Mouse (Mus musculus) T-helper 2 cell (primary cell): ENCODE data around the gene Bicdl1.

Source experiments
- in situ Hi-C: fragments of 300-600 bp; cut with MboI, MseI; formaldehyde crosslinking; loops from one replicate; pipeline ENCODE4 v1.15.1; 2025; ENCODE audit warnings: high pct_unique_total_duplicates

Gene Bicdl1

GRCm38 (mm10) chr5:115669974-115670373 is 61.4 kb downstream of the Bicdl1 start:
- in situ Hi-C loops, result loop anchor here (10.0 kb wide), 1 partner anchor 1655 kb away; no protein-coding TSS in a partner anchor

GRCm38 (mm10) chr5:115668986-115669385 is 62.4 kb downstream of the Bicdl1 start:
- in situ Hi-C loops, result loop anchor here (10.0 kb wide), 1 partner anchor 1654 kb away; no protein-coding TSS in a partner anchor

- in situ Hi-C loops, result loop anchor here (10.0 kb wide), 1 partner anchor 1653 kb away; no protein-coding TSS in a partner anchor
Observed at GRCm38 (mm10) chr5:115667894-115668293, 63.5 kb downstream of the Bicdl1 start.

DNA sequence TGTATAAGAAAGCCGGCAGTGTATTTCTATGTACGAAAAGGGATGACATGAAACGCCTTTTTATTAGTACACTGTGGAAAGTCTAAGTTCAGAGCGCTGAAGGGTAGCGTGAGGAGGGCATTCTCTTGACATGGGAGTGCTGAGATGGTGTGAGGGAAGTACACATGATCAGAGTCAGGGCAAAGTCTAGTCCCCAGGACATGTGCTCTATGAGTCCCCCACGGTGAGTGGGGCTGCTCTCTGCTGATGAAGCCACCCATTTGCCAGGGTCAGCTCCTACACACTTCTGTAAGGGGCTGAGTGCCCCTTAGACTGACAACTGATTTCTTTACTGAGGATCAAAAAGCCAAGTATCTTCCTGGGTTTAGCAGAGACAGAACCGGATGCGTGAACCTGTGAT is 64.2 kb downstream of the Bicdl1 start:
- in situ Hi-C loops, result loop anchor here (10.0 kb wide), 1 partner anchor 1652 kb away; no protein-coding TSS in a partner anchor

DNA sequence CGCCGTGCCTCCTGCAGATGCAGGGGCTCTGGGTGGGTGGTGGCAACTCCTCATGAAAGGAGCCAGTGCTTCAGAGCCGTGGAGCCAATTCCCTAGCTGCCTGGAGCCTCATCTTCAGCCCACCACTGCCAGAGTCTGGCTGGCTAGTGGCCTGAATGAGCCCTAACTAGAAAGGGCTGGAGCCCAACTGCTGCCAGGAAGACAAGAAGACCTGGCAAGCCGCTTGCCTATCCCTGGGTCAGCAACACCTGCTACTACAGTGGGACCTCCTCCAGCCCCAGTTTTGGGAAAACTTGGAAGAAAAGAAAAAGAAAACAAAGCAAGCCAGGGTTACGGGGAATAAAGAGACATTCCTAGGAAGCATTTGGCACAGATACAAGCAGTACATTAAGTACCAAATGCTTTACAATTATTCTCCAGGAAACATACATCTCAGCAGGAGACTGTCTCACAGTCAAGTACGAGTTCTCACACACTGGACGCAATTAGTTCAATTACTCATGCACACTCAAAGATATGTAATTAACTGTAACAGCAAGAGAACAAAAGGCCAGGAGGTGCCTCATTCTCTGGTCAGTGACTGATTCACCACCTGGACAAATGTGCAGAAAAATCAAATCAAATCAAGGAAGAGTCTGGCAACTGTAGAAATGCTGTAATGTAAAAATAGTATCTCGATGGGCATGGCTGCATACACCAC is 64.9 kb downstream of the Bicdl1 start:
- in situ Hi-C loops, result loop anchor here (10.0 kb wide), 1 partner anchor 1652 kb away; no protein-coding TSS in a partner anchor

GRCm38 (mm10) chr5:115662658-115663057 is 68.8 kb downstream of the Bicdl1 start:
- in situ Hi-C loops, result loop anchor here (10.0 kb wide), 1 partner anchor 1648 kb away; no protein-coding TSS in a partner anchor

- in situ Hi-C loops, result loop anchor here (10.0 kb wide), 2 partner anchors 76 to 186 kb away; partner anchors contain the start of genes Bicdl1 and Cit
Observed at GRCm38 (mm10) chr5:115658352-115658751, 73.1 kb downstream of the Bicdl1 start.

DNA sequence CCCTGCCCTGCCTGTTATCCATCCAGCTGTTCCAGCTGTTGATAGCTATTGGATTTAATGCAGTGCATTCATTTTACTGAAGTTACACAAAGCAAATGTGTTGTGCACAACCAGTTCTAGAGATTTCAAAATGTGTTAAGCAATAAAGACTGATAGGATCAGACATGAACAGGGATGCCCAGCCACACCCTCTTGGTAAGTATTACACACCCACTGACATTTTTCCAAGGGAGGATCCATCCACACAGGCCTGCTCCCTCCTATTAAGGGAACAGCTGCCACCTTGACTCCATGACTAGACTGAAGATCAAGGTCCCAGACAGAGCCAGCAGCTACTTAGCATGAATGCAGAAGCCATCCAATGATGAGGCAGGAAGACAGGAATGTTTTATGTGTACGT is 74.2 kb downstream of the Bicdl1 start:
- in situ Hi-C loops, result loop anchor here (10.0 kb wide), 2 partner anchors 78 to 188 kb away; partner anchors contain the start of genes Bicdl1 and Cit

DNA sequence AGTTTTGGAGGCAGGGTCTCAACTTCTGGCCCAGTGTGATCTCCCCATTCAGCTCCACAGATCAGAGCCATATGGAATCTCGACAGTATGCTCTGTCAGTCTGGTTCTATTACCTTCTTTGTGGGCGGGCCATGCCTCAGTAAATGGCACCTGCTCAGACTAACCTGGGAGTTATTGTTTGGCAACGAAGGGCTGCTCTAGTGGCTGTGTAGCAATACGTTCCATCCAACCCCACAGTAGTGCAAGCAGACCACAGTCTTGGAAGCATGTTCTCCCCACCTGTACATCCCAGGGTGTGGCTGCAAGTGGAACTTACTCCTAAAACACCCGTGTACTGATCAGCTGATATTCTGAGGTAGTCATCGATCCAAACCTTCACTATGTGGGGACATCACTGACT is 74.7 kb downstream of the Bicdl1 start:
- in situ Hi-C loops, result loop anchor here (10.0 kb wide), 2 partner anchors 78 to 188 kb away; partner anchors contain the start of genes Bicdl1 and Cit

DNA sequence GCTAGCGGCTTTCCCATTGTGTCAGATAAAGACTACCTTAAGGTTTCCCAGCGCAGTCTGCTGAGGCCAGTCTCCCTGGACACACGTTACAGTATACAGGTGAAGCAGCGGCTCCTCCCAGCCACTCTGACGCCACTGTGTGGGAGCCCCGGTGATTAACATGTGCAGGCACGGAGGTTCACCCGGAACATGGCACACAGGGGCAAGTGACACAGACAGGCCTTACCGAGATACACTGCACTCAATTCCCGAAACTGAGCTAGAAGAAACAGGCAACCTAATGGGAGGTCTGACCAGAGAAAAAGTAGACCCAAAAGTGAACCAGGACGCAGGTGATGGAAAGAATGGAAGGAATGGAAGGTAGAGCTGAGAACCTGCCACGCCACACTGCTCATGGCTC is 77.6 kb downstream of the Bicdl1 start:
- in situ Hi-C loops, result loop anchor here (10.0 kb wide), 2 partner anchors 81 to 191 kb away; partner anchors contain the start of genes Bicdl1 and Cit

DNA sequence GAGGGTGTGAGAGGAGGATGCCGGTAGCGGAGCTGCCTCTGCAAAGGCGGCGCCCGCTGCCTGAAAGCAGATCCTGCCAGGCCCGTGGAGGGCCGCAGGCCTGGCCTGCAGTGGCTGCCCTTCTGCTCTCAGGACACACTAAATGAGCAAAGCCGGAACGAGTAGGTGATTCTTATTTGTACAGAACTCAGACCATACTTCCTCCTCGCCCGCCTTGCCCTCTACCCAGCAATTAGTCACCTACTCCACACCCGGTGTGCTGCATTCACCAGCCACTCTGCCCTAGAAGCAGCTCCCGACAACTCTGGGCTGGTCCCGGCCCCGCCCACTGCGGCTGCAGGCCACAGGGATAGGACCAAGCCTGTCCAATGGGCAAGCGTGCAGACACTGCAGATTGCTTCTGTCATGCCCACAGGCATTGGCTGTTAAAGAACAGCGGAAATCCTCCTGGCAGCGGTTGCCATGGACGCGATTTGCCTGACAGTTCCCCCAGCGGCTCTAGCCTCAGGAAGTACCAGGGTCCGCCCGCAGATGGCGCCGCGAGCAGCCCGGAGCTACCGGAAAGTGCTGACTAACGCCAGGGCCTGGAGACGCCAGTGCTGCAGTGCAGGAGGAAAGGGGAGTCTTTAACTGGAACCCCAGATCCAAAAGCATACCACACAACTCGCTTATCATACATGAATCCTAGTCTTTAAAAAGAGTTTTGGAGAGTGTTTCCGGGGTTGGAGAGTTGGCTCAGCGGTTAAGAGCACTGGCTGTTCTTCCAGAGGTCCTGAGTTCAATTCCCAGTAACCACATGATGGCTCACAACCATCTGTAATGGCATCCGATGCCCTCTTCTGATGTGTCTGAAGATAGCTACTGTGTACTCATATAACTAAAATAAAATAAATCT is 78.5 kb downstream of the Bicdl1 start:
- in situ Hi-C loops, result loop anchor here (10.0 kb wide), 2 partner anchors 82 to 192 kb away; partner anchors contain the start of genes Bicdl1 and Cit

- in situ Hi-C loops, result loop anchor here (10.0 kb wide), 2 partner anchors 83 to 193 kb away; partner anchors contain the start of genes Bicdl1 and Cit
Observed at GRCm38 (mm10) chr5:115651821-115652220, 79.6 kb downstream of the Bicdl1 start.

- in situ Hi-C loops, result loop anchor here (10.0 kb wide), 2 partner anchors 84 to 194 kb away; partner anchors contain the start of genes Bicdl1 and Cit
Observed at GRCm38 (mm10) chr5:115650885-115651284, 80.5 kb downstream of the Bicdl1 start.

GRCm38 (mm10) chr5:115649699-115650098 is 81.7 kb downstream of the Bicdl1 start:
- in situ Hi-C loops, result loop anchor here (10.0 kb wide), 2 partner anchors 85 to 195 kb away; partner anchors contain the start of genes Bicdl1 and Cit

GRCm38 (mm10) chr5:115648876-115649275 is 82.5 kb downstream of the Bicdl1 start:
- in situ Hi-C loops, result no loop called here

DNA sequence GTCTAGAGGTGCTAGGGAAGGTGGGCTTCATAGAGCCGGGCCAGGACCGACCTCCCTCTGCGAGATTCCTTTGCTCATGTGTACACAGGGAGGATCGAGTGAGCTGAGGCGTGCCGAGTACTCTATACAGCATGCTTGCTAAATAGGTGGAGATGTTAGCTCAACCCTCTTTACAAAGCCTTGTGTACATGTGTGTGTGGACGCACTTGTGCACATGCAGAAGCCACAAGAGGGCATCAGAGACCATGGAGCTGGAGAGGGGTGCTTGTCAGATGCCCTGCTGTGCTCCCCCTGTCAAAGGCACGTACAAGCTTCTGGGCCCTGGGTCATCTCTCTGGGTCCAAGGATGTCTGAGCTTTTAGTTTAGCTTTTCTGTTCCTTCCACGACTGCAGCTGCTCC is 87.2 kb downstream of the Bicdl1 start:
- in situ Hi-C loops, result no loop called here

GRCm38 (mm10) chr5:115635536-115635935 is 95.9 kb downstream of the Bicdl1 start:
- in situ Hi-C loops, result no loop called here

DNA sequence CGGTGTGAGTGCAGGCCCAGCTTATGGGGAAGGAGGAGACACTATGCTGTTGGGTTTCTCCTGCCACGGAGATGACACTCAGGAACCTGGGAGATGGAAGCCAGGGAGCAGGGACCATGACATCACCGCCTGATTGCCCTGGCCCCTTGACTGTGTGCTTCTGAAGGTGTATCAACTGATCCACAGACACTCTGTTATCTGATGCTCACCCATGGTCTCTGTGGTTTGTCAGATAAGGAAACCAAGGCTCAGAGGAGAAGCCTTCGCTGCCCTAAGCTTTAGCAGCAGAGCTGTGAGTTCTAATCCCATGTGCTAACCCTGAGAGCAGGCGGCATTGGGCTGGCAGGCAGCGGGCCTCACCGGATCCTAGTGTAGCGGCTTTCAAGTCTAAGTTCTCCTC is 97.4 kb downstream of the Bicdl1 start:
- in situ Hi-C loops, result no loop called here

- in situ Hi-C loops, result no loop called here
Observed at GRCm38 (mm10) chr5:115633060-115633459, 98.4 kb downstream of the Bicdl1 start.

GRCm38 (mm10) chr5:115632358-115632714 is 99.1 kb downstream of the Bicdl1 start:
- in situ Hi-C loops, result no loop called here

- in situ Hi-C loops, result no loop called here
Observed at GRCm38 (mm10) chr5:115631505-115632357, 99.7 kb downstream of the Bicdl1 start, which contains the start of gene Rab35. TSS of gene Rab35 (plus strand) at chr5:115631908.
